Mouse (Mus musculus) spleen, adult 2 months (tissue): Measurements from ENCODE around the gene Cdhr4.

ENCODE experiments used
- CTCF ChIP-seq: fragments of 200-500 bp; IDR thresholded peaks from 2 replicates; pipeline ENCODE4 v1.5.1; 2011; ENCODE audit warnings: mild to moderate bottlenecking, inconsistent platforms; ENCODE audit not compliant: insufficient read depth, insufficient read length, insufficient replicate concordance; ENCODE audit errors: extremely low read depth
- POLR2A ChIP-seq: fragments of 200-500 bp; IDR thresholded peaks from 2 replicates; pipeline ENCODE4 v1.6.1; 2011; ENCODE audit warnings: low read depth, low read length, inconsistent platforms

GRCm38 (mm10) chr9:108002778-108003530 lies 10.7 kb downstream of the Cdhr4 start:
- TF ChIP-seq CTCF (no peak), POLR2A (no peak)
